Mouse (Mus musculus): ENCODE data around the gene Ndufa3. TPM values are rescaled to one million over a fixed set of nuclear protein-coding genes. Genes with fewer than 3 reads are reported as not detected.

Gene Ndufa3
- total and polyA plus RNA-seq, 3 experiments, result 180 to 246 TPM; not detected in 1

DNA sequence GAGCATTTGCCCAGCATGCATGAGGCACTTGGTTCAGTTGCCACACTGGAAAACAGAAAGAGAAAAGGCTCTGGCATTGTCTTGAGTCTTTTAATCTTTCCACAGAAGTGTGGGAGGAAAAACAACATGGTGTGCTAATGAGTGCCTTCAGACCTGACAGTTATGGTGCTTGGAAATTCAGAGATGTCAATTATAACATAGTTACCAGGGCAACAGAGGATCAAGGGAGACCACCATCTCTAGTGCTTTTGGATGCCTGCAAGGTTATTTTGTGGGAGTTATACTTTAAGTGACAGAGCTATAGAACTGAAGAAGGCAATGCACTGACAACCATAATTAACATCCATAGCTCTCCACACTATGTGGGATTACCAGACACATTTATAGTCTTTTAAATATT, 23.3 kb upstream of the Ndufa3 start:
- Histone ChIP-seq H3K27ac (ENCODE audit: control insufficient read depth, low read depth, low read length) (no peak overlapping the region), H3K36me3 (ENCODE audit: control insufficient read depth in 1 of 2, insufficient read depth in 2 of 2, low read length in 2 of 2) (peaks cover 0 to 2% of the 10 kb centered on the region in 2 experiments; a peak in 1 of 4 replicates), H3K9ac (ENCODE audit: control insufficient read depth, low read depth, low read length, poor library complexity, severe bottlenecking) (no peak overlapping the region), H3K4me1 (ENCODE audit: control insufficient read depth in 1 of 2, insufficient read depth in 2 of 2, low read length in 2 of 2) (peaks cover 0 to 5% of the 10 kb centered on the region in 2 experiments; a peak in 3 of 4 replicates), H3K79me2 (ENCODE audit: control insufficient read depth, insufficient read depth, low read length, poor library complexity) (no peaks in the 10 kb centered on the region), H3K27me3 (ENCODE audit: control insufficient read depth in 1 of 2, insufficient read depth in 2 of 2, low read length in 2 of 2) (no peaks in the 10 kb centered on the region), H3K9me3 (replicated peaks; ENCODE audit: insufficient read depth, low read length) (no peaks in the 10 kb centered on the region), H3K4me3 (ENCODE audit: control insufficient read depth in 1 of 2, insufficient read depth in 1 of 2, low read depth in 2 of 2, low read length in 2 of 2) (no peak overlapping the region)
- no peak for DNase-seq (ENCODE audit: low read depth, low spot score)
- no peak for TF ChIP-seq ZMIZ1 (IDR thresholded peaks at IDR 0.05; ENCODE audit: low read depth, low read length)
- TF ChIP-seq JUND (IDR thresholded peaks at IDR 0.05; ENCODE audit: low read depth, low read length), result no peak
- no peak for TF ChIP-seq TBP (IDR thresholded peaks at IDR 0.05; ENCODE audit: low read depth, low read length)
- no peak for TF ChIP-seq RAD21 (IDR thresholded peaks at IDR 0.05; ENCODE audit: low read depth, low read length)
- no peak for TF ChIP-seq SIN3A (IDR thresholded peaks at IDR 0.05; ENCODE audit: low read length)
- no peak for TF ChIP-seq USF1 (IDR thresholded peaks at IDR 0.05; ENCODE audit: low read depth, low read length)
- TF ChIP-seq SMC3 (IDR thresholded peaks at IDR 0.05; ENCODE audit: low read depth, low read length), result no peak
- no peak for TF ChIP-seq USF2 (IDR thresholded peaks at IDR 0.05; ENCODE audit: borderline replicate concordance in 1 of 2, insufficient read depth in 1 of 2, low read depth in 1 of 2, low read length in 2 of 2)
- no peak for TF ChIP-seq HCFC1 (IDR thresholded peaks at IDR 0.05; ENCODE audit: low read depth, low read length)
- TF ChIP-seq TAL1 (IDR thresholded peaks at IDR 0.05; ENCODE audit: low read length), result no peak
- no peak for TF ChIP-seq GATA1 (IDR thresholded peaks at IDR 0.05; ENCODE audit: low read depth, low read length)
- TF ChIP-seq MEF2A (IDR thresholded peaks at IDR 0.05; ENCODE audit: extremely low read depth, insufficient replicate concordance, low read depth, low read length, poor library complexity, severe bottlenecking), result no peak
- TF ChIP-seq CHD2 (IDR thresholded peaks at IDR 0.05; ENCODE audit: low read length), result no peak
- TF ChIP-seq EP300 (IDR thresholded peaks at IDR 0.05; ENCODE audit: low read depth in 1 of 2, low read length in 2 of 2), result no peak
- no peak for TF ChIP-seq MAX (IDR thresholded peaks at IDR 0.05; ENCODE audit: low read length)

DNA sequence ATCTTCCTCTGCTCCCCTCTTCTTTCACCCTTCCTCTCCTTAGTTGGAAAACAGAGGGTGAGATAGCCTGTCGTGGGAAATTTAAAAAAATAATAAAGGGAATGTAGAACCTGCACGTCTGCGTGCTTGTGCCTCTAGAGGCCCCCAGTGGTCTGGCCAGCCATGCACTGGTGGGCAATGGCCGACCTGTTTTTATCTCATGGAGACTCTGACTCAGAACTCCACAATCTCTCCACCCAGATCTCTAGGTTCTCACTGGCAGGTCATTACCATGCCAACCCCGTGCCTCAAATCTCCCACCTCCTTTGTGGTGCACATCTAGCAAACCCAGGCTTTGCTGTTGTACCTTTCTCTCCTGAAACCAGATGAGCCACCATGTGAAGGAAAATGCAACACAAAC, 22.5 kb upstream of the Ndufa3 start:
- DNase-seq (ENCODE audit: low read depth, low spot score), result peak; percentile 61
- peak overlapping the region; percentile 64 for H3K9ac ChIP-seq (ENCODE audit: control insufficient read depth, low read depth, low read length, poor library complexity, severe bottlenecking)

More for the DNA sequence above, 22.5 kb upstream of the Ndufa3 start:
- no peaks in the 10 kb centered on the region for H3K9me3 ChIP-seq (replicated peaks; ENCODE audit: insufficient read depth, low read length)
- peak overlapping the region; percentile 61 for H3K27ac ChIP-seq (ENCODE audit: control insufficient read depth, low read depth, low read length)
- no peaks in the 10 kb centered on the region for H3K79me2 ChIP-seq (ENCODE audit: control insufficient read depth, insufficient read depth, low read length, poor library complexity)
- H3K4me1 ChIP-seq (ENCODE audit: control insufficient read depth in 1 of 2, insufficient read depth in 2 of 2, low read length in 2 of 2), result peaks cover 0 to 5% of the 10 kb centered on the region in 2 experiments; a peak in 3 of 4 replicates
- TF ChIP-seq GATA1 (IDR thresholded peaks at IDR 0.05; ENCODE audit: low read depth, low read length) (peak; percentile 24; the same call in 1 of the 2 replicates), TAL1 (IDR thresholded peaks at IDR 0.05; ENCODE audit: low read length) (no peak), MXI1 (IDR thresholded peaks at IDR 0.05; ENCODE audit: low read depth, low read length) (no peak), MYC (IDR thresholded peaks at IDR 0.05; ENCODE audit: low read depth, low read length) (0 out of 2 replicates have a peak, but pooled peaks have one; percentile 31), ZKSCAN1 (IDR thresholded peaks at IDR 0.05; ENCODE audit: low read depth, low read length) (no peak), NELFE (IDR thresholded peaks at IDR 0.05; ENCODE audit: low read depth, low read length) (no peak), EP300 (IDR thresholded peaks at IDR 0.05; ENCODE audit: low read depth in 1 of 2, low read length in 2 of 2) (0 out of 4 replicates have a peak, but pooled peaks of 1 of the 2 experiments have one; percentile 2), CHD2 (IDR thresholded peaks at IDR 0.05; ENCODE audit: low read length) (no peak), MEF2A (IDR thresholded peaks at IDR 0.05; ENCODE audit: extremely low read depth, insufficient replicate concordance, low read depth, low read length, poor library complexity, severe bottlenecking) (no peak), ELF1 (IDR thresholded peaks at IDR 0.05; ENCODE audit: low read depth, low read length) (no peak), CTCF (IDR thresholded peaks at IDR 0.05 in 2 of 3, conservative IDR thresholded peaks at IDR 0.05 in 1 of 3; ENCODE audit: control insufficient read depth in 1 of 3, insufficient read depth in 1 of 3, low read depth in 2 of 3, low read length in 3 of 3, poor library complexity in 1 of 3, severe bottlenecking in 1 of 3) (peak in 2 of 3 experiments; percentile 4 to 29; a peak in 2 of 6 replicates), ETS1 (IDR thresholded peaks at IDR 0.05; ENCODE audit: low read depth, low read length) (no peak)
- H3K4me3 ChIP-seq (ENCODE audit: control insufficient read depth in 1 of 2, insufficient read depth in 1 of 2, low read depth in 2 of 2, low read length in 2 of 2), result peak overlapping the region; percentile 58 to 87
- H3K36me3 ChIP-seq (ENCODE audit: control insufficient read depth in 1 of 2, insufficient read depth in 2 of 2, low read length in 2 of 2), result peaks cover 0 to 2% of the 10 kb centered on the region in 2 experiments; a peak in 1 of 4 replicates
- H3K27me3 ChIP-seq (ENCODE audit: control insufficient read depth in 1 of 2, insufficient read depth in 2 of 2, low read length in 2 of 2), result no peaks in the 10 kb centered on the region
